8 mouse cellular contexts compared by ENCODE assay signal in the genomic region with DNA sequence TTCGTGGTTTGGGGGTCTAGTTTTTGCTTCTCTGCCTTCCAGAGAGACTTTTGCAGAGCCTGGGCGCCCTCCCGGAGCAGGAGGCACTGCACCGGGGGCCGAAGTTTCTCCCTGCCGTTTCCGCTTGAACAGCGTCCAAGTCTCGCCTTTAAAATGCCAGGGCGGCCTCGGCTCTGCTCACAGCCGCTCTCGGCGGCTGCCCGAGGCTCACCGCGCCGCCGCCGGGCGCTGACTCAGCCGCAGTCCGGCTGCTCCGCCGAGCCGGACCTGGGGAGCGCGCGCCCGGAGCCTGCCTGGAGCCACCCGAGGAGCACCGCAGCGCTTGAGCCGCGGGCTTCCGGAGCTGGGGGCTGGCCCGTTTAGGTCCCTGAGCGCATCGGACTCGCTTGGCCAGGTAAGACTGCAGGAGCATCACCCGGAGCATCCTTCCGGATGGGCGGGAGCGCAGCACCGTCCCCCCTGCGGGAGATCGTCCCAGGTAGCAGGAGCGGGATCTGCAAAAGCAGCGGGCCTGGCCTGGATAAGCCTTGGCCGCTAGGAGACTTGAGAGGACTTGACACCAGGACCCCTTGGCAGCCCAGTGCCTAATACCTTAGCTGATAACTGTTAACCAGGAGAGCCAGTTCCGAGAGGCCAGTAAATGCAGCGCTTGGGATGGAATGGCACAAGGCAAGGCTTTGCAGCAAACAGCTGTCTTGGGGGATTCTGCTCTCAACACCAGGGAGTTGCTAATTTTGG. TPM values are rescaled to one million over a fixed set of nuclear protein-coding genes. Genes with fewer than 3 reads are reported as not detected.
A peak's percentile ranks its signal among the peaks of the same experiment; 100 is the strongest.
DNase-seq lines count a peak whose midpoint lies in the region; ATAC-seq lines count a peak whose summit lies in the region.

A gene (plus strand): TSS at position 159 of the 738 bp plus-strand sequence.

- H3K27ac ChIP-seq in heart, embryonic 12.5 days (ENCODE audit: poor library complexity, severe bottlenecking), result no peak within 1 kb of the TSS
- H3K27ac ChIP-seq in kidney, embryonic 16.5 days (ENCODE audit: low read length), result no peak within 1 kb of the TSS
- no peak within 1 kb of the TSS for H3K27ac ChIP-seq in liver, embryonic 12.5 days
- H3K27ac ChIP-seq in neural tube, embryonic 14.5 days (ENCODE audit: low read depth, low read length), result no peak within 1 kb of the TSS

- DNase-seq in gastrocnemius, postnatal 10 days, result peak; percentile 34
- DNase-seq in gastrocnemius, adult 18-20 months (ENCODE audit: low spot score), result no peak
- peak; percentile 64 to 74 for DNase-seq in cerebellum, postnatal 14 days

- peak within 1 kb of the TSS; percentile 53 for H3K4me3 ChIP-seq in heart, embryonic 12.5 days
- H3K4me3 ChIP-seq in kidney, embryonic 16.5 days (ENCODE audit: low read length), result peak within 1 kb of the TSS; percentile 48
- peak within 1 kb of the TSS; percentile 23 for H3K4me3 ChIP-seq in liver, embryonic 12.5 days
- peak within 1 kb of the TSS; percentile 53 for H3K4me3 ChIP-seq in neural tube, embryonic 14.5 days (ENCODE audit: low read depth, low read length)

- peak within 1 kb of the TSS; percentile 86 for H3K4me2 ChIP-seq in heart, embryonic 12.5 days
- H3K4me2 ChIP-seq in kidney, embryonic 16.5 days (replicated peaks; ENCODE audit: low read depth, low read length), result peak within 1 kb of the TSS; percentile 73
- peak within 1 kb of the TSS; percentile 47 for H3K4me2 ChIP-seq in liver, embryonic 12.5 days
- H3K4me2 ChIP-seq in neural tube, embryonic 14.5 days (ENCODE audit: low read depth, low read length), result peak within 1 kb of the TSS; percentile 95

- 1% methylated on average over 52 of the region's 52 CpGs for WGBS in heart, embryonic 12.5 days
- WGBS in kidney, embryonic 16.5 days, result under 1% methylated on average over 47 of the region's 52 CpGs
- 3% methylated on average over 52 of the region's 52 CpGs for WGBS in liver, embryonic 12.5 days (ENCODE audit: insufficient replicate concordance)
- under 1% methylated on average over 45 of the region's 52 CpGs for WGBS in neural tube, embryonic 14.5 days

- 0 out of 2 replicates have a peak, but pooled peaks have one; percentile 45 for ATAC-seq in heart, embryonic 12.5 days (ENCODE audit: insufficient number of reproducible peaks, low FRiP score)
- peak; percentile 96 for ATAC-seq in kidney, embryonic 16.5 days (ENCODE audit: low FRiP score, low TSS enrichment)
- no peak for ATAC-seq in liver, embryonic 12.5 days
- peak; percentile 91 for ATAC-seq in neural tube, embryonic 14.5 days (ENCODE audit: low read depth)
- ATAC-seq in CD4-positive, CD25-positive, alpha-beta regulatory T cell, adult 4 months, result no peak

- peak within 1 kb of the TSS; percentile 63 for H3K9ac ChIP-seq in heart, embryonic 12.5 days
- peak within 1 kb of the TSS; percentile 46 for H3K9ac ChIP-seq in kidney, embryonic 16.5 days (replicated peaks; ENCODE audit: low read length)
- H3K9ac ChIP-seq in liver, embryonic 12.5 days, result no peak within 1 kb of the TSS
- peak within 1 kb of the TSS; percentile 74 for H3K9ac ChIP-seq in neural tube, embryonic 14.5 days (replicated peaks; ENCODE audit: low read depth, low read length)

- H3K27me3 ChIP-seq in heart, embryonic 12.5 days (replicated peaks), result peaks cover 25% of the 10 kb centered on the region
- peaks cover 7% of the 10 kb centered on the region; the same call in 1 of the 2 replicates for H3K27me3 ChIP-seq in kidney, embryonic 16.5 days (ENCODE audit: insufficient read depth, low read length)
- peaks cover 35% of the 10 kb centered on the region for H3K27me3 ChIP-seq in liver, embryonic 12.5 days (replicated peaks)
- H3K27me3 ChIP-seq in neural tube, embryonic 14.5 days (ENCODE audit: control insufficient read depth, insufficient read depth, low read length), result no peaks in the 10 kb centered on the region; the same call in 1 of the 2 replicates

- H3K9me3 ChIP-seq in heart, embryonic 12.5 days (replicated peaks), result no peaks in the 10 kb centered on the region
- no peaks in the 10 kb centered on the region for H3K9me3 ChIP-seq in kidney, embryonic 16.5 days (ENCODE audit: low read length)
- no peaks in the 10 kb centered on the region for H3K9me3 ChIP-seq in liver, embryonic 12.5 days (replicated peaks)
- no peaks in the 10 kb centered on the region for H3K9me3 ChIP-seq in neural tube, embryonic 14.5 days (ENCODE audit: control insufficient read depth, low read length)

- H3K36me3 ChIP-seq in heart, embryonic 12.5 days, result no peaks in the 10 kb centered on the region
- no peaks in the 10 kb centered on the region for H3K36me3 ChIP-seq in kidney, embryonic 16.5 days (ENCODE audit: insufficient read depth, low read length)
- no peaks in the 10 kb centered on the region for H3K36me3 ChIP-seq in liver, embryonic 12.5 days
- no peaks in the 10 kb centered on the region for H3K36me3 ChIP-seq in neural tube, embryonic 14.5 days (ENCODE audit: control insufficient read depth, insufficient read depth, low read length)

- 0 out of 2 replicates have a peak, but pooled peaks cover 5% of the 10 kb centered on the region for H3K4me1 ChIP-seq in heart, embryonic 12.5 days (replicated peaks)
- 0 out of 2 replicates have a peak, but pooled peaks cover 7% of the 10 kb centered on the region for H3K4me1 ChIP-seq in kidney, embryonic 16.5 days (ENCODE audit: insufficient read depth, low read length)
- H3K4me1 ChIP-seq in liver, embryonic 12.5 days, result no peaks in the 10 kb centered on the region
- H3K4me1 ChIP-seq in neural tube, embryonic 14.5 days (ENCODE audit: control insufficient read depth, insufficient read depth, low read length), result no peaks in the 10 kb centered on the region

RNA-seq across cellular contexts. Expression of the gene that starts here (rescaled TPM):
- under 1 TPM; 0.59 to 0.65 TPM for total RNA-seq in gastrocnemius, postnatal 10 days (2021)
- under 1 TPM; 0.18 to 0.19 TPM for total RNA-seq in gastrocnemius, adult 18-20 months (2021)
- polyA plus RNA-seq in heart, embryonic 12.5 days (2016; fragmentation: Nextera tagmentation; extraction: Ambion mirVana), result 0.10 and 0.41 TPM in 2 replicates
- 0.22 and 0.31 TPM in 2 replicates for polyA plus RNA-seq in kidney, embryonic 16.5 days (2015; fragmentation: Nextera tagmentation; extraction: Ambion mirVana)
- 0.04 and 0.11 TPM in 2 replicates for polyA plus RNA-seq in liver, embryonic 12.5 days (2016; fragmentation: Nextera tagmentation; extraction: Ambion mirVana)
- 3.9 and 5.9 TPM in 2 replicates for polyA plus RNA-seq in neural tube, embryonic 14.5 days (2014; fragmentation: Nextera tagmentation; extraction: Ambion mirVana)
- polyA plus RNA-seq in CD4-positive, CD25-positive, alpha-beta regulatory T cell, adult 4 months (2017; shearing (Covaris generic)), result under 1 TPM in 1 of 2 experiments, not detected in 1; 0.08 TPM

Comparison
In these comparisons a context has a peak if more than half of its experiments do, and no peak if none do; other contexts are left out.
1. Peak in DNase-seq in gastrocnemius, postnatal 10 days; RNA of the gene not detected or under 1 TPM.
2. Peak in ATAC-seq, H3K4me3 ChIP-seq, H3K9ac ChIP-seq and H3K4me2 ChIP-seq in heart, embryonic 12.5 days; RNA of the gene not detected or under 1 TPM.
3. Peak in ATAC-seq, H3K4me3 ChIP-seq, H3K9ac ChIP-seq and H3K4me2 ChIP-seq in kidney, embryonic 16.5 days; RNA of the gene not detected or under 1 TPM.